Mouse (Mus musculus) limb, embryonic 12.5 days (tissue): Measurements from ENCODE around the gene C1ql2. TPM values are rescaled to one million over a fixed set of nuclear protein-coding genes. Genes with fewer than 3 reads are reported as not detected.

Source experiments
- ATAC-seq: fragments of 200-750 bp; cut with Nextera tagmentation; 2 replicates; pipeline ENCODE4 v1.8.0; 2017; ENCODE audit warnings: low read depth, moderate TSS enrichment; ENCODE audit not compliant: insufficient number of reproducible peaks, insufficient read depth, low FRiP score, low TSS enrichment
- H3K27ac ChIP-seq: fragments of 300-500 bp; sonication (generic); 2 replicates; pipeline ENCODE4 v1.5.1; 2016; ENCODE audit warnings: mild to moderate bottlenecking, moderate library complexity
- H3K27me3 ChIP-seq: fragments of 300-500 bp; sonication (generic); 2 replicates; pipeline ENCODE4 v1.6.1; 2016; ENCODE audit warnings: mild to moderate bottlenecking, moderate library complexity
- H3K36me3 ChIP-seq: fragments of 300-500 bp; sonication (generic); 2 replicates; pipeline ENCODE4 v1.6.1; 2016; ENCODE audit warnings: mild to moderate bottlenecking, moderate library complexity
- H3K4me1 ChIP-seq: fragments of 300-500 bp; sonication (generic); replicated peaks from 2 replicates; pipeline ENCODE4 v1.6.1; 2016
- H3K4me2 ChIP-seq: fragments of 300-500 bp; sonication (generic); 2 replicates; pipeline ENCODE4 v1.6.1; 2016; ENCODE audit warnings: mild to moderate bottlenecking, moderate library complexity
- H3K4me3 ChIP-seq: fragments of 300-500 bp; sonication (generic); replicated peaks from 2 replicates; pipeline ENCODE4 v1.5.1; 2016; ENCODE audit warnings: mild to moderate bottlenecking
- H3K9ac ChIP-seq: fragments of 300-500 bp; sonication (generic); replicated peaks from 2 replicates; pipeline ENCODE4 v1.6.1; 2016; ENCODE audit warnings: mild to moderate bottlenecking, moderate library complexity
- H3K9me3 ChIP-seq: fragments of 300-500 bp; sonication (generic); 2 replicates; pipeline ENCODE4 v1.6.1; 2016; ENCODE audit warnings: mild to moderate bottlenecking, moderate library complexity
- WGBS: fragments of 180-500 bp; shearing (Covaris S2); methylation state at CpG from one replicate; pipeline ENCODE4 v1.1.7; 2016; 5-methylcytosine and 5-hydroxymethylcytosine counted together
- polyA plus RNA-seq: library from polyadenylated mRNA; unstranded; fragments of >200 nt; fragmentation: Nextera tagmentation; extraction: Ambion mirVana; gene quantifications from 2 replicates; pipeline ENCODE4 v1.2.1, GENCODE M21; 2016

C1ql2 gene
- polyA plus RNA-seq, result not detected in 2 replicates

- Histone ChIP-seq H3K9me3 (no peaks in the 10 kb centered on the region), H3K4me1 (peaks cover 23% of the 10 kb centered on the region), H3K27ac (no peak within 1 kb of the TSS), H3K4me2 (peak within 1 kb of the TSS; percentile 56), H3K4me3 (peak within 1 kb of the TSS; percentile 33), H3K9ac (0 out of 2 replicates have a peak within 1 kb of the TSS, but pooled peaks have one; percentile 18), H3K27me3 (peaks cover 99% of the 10 kb centered on the region), H3K36me3 (no peaks in the 10 kb centered on the region)
- 0 out of 2 replicates have a peak, but pooled peaks have one; percentile 49 for ATAC-seq
- WGBS, result under 1% methylated on average over 69 of the region's 73 CpGs
Observed at GRCm38 (mm10) chr1:120340419-120341171, at the start of gene C1ql2. Gene C1ql2 (plus strand): TSS chr1:120340582.

- 90% methylated on average over 3 of the region's 3 CpGs for WGBS
- Histone ChIP-seq H3K27ac (no peak overlapping the region), H3K9ac (no peak overlapping the region), H3K4me3 (no peak overlapping the region), H3K4me1 (no peaks in the 10 kb centered on the region; the same call in 1 of the 2 replicates), H3K36me3 (no peaks in the 10 kb centered on the region), H3K27me3 (no peaks in the 10 kb centered on the region; the same call in 1 of the 2 replicates), H3K9me3 (0 out of 2 replicates have a peak, but pooled peaks cover 6% of the 10 kb centered on the region), H3K4me2 (no peak overlapping the region)
- ATAC-seq, result no peak
Observed at GRCm38 (mm10) chr1:120291709-120292108, 48.7 kb upstream of the C1ql2 start.

- Histone ChIP-seq H3K4me1 (no peaks in the 10 kb centered on the region), H3K9me3 (0 out of 2 replicates have a peak, but pooled peaks cover 6% of the 10 kb centered on the region), H3K36me3 (no peaks in the 10 kb centered on the region), H3K4me3 (no peak overlapping the region), H3K4me2 (no peak overlapping the region), H3K27me3 (no peaks in the 10 kb centered on the region; the same call in 1 of the 2 replicates), H3K9ac (no peak overlapping the region), H3K27ac (no peak overlapping the region)
- whole genome bisulfite sequencing, result 58% methylated on average over 1 of the region's 1 CpGs
- no peak for ATAC-seq
Observed at GRCm38 (mm10) chr1:120293803-120294202, 46.6 kb upstream of the C1ql2 start.

- Histone ChIP-seq H3K27me3 (no peaks in the 10 kb centered on the region; the same call in 1 of the 2 replicates), H3K9me3 (0 out of 2 replicates have a peak, but pooled peaks cover 6% of the 10 kb centered on the region), H3K9ac (no peak overlapping the region), H3K4me3 (no peak overlapping the region), H3K27ac (no peak overlapping the region), H3K4me1 (no peaks in the 10 kb centered on the region), H3K36me3 (no peaks in the 10 kb centered on the region), H3K4me2 (no peak overlapping the region)
- WGBS, result 92% methylated on average over 2 of the region's 2 CpGs
- no peak for ATAC-seq
Observed at GRCm38 (mm10) chr1:120296936-120297335, 43.4 kb upstream of the C1ql2 start.

- H3K4me1 ChIP-seq, result no peaks in the 10 kb centered on the region
- H3K27ac ChIP-seq, result no peak overlapping the region
- no peak for ATAC-seq
- WGBS, result 64% methylated on average over 2 of the region's 2 CpGs
- H3K4me2 ChIP-seq, result no peak overlapping the region
- H3K9me3 ChIP-seq, result no peaks in the 10 kb centered on the region
- H3K27me3 ChIP-seq, result no peaks in the 10 kb centered on the region
- no peak overlapping the region for H3K4me3 ChIP-seq
- H3K9ac ChIP-seq, result no peak overlapping the region
- no peaks in the 10 kb centered on the region for H3K36me3 ChIP-seq
Observed at GRCm38 (mm10) chr1:120305801-120306200, 34.6 kb upstream of the C1ql2 start.

- no peak overlapping the region for H3K9ac ChIP-seq
- no peaks in the 10 kb centered on the region for H3K4me1 ChIP-seq
- no peak for ATAC-seq
- no peak overlapping the region for H3K4me2 ChIP-seq
- H3K36me3 ChIP-seq, result no peaks in the 10 kb centered on the region
- 84% methylated on average over 16 of the region's 16 CpGs for WGBS
- H3K27me3 ChIP-seq, result no peaks in the 10 kb centered on the region
- no peaks in the 10 kb centered on the region for H3K9me3 ChIP-seq
- H3K27ac ChIP-seq, result no peak overlapping the region
- H3K4me3 ChIP-seq, result no peak overlapping the region
Observed at GRCm38 (mm10) chr1:120321270-120322021, 18.9 kb upstream of the C1ql2 start.

GRCm38 (mm10) chr1:120323131-120323561 is 17.2 kb upstream of the C1ql2 start:
- no peak overlapping the region for H3K4me2 ChIP-seq
- H3K4me3 ChIP-seq, result no peak overlapping the region
- H3K4me1 ChIP-seq, result no peaks in the 10 kb centered on the region
- no peak overlapping the region for H3K27ac ChIP-seq
- WGBS, result 91% methylated on average over 5 of the region's 5 CpGs
- no peak for ATAC-seq
- no peak overlapping the region for H3K9ac ChIP-seq
- H3K9me3 ChIP-seq, result no peaks in the 10 kb centered on the region
- H3K36me3 ChIP-seq, result no peaks in the 10 kb centered on the region
- H3K27me3 ChIP-seq, result no peaks in the 10 kb centered on the region

- no peak for ATAC-seq
- no peak overlapping the region for H3K9ac ChIP-seq
- H3K4me2 ChIP-seq, result no peak overlapping the region
- no peaks in the 10 kb centered on the region for H3K36me3 ChIP-seq
- no peak overlapping the region for H3K4me3 ChIP-seq
- 18% methylated on average over 6 of the region's 6 CpGs for WGBS
- H3K27ac ChIP-seq, result no peak overlapping the region
- no peaks in the 10 kb centered on the region for H3K4me1 ChIP-seq
- no peaks in the 10 kb centered on the region for H3K9me3 ChIP-seq
- peaks cover 4% of the 10 kb centered on the region; the same call in 1 of the 2 replicates for H3K27me3 ChIP-seq
Observed at GRCm38 (mm10) chr1:120327714-120328113, 12.7 kb upstream of the C1ql2 start.

- no peaks in the 10 kb centered on the region for H3K9me3 ChIP-seq
- WGBS, result 45% methylated on average over 1 of the region's 1 CpGs
- no peak for ATAC-seq
- H3K36me3 ChIP-seq, result no peaks in the 10 kb centered on the region
- no peak overlapping the region for H3K4me3 ChIP-seq
- peaks cover 9% of the 10 kb centered on the region; the same call in 1 of the 2 replicates for H3K27me3 ChIP-seq
- H3K27ac ChIP-seq, result no peak overlapping the region
- H3K4me1 ChIP-seq, result no peaks in the 10 kb centered on the region
- H3K4me2 ChIP-seq, result no peak overlapping the region
- H3K9ac ChIP-seq, result no peak overlapping the region
Observed at GRCm38 (mm10) chr1:120328212-120328611, 12.2 kb upstream of the C1ql2 start.

GRCm38 (mm10) chr1:120331841-120332240 is 8.5 kb upstream of the C1ql2 start:
- no peak for ATAC-seq
- Histone ChIP-seq H3K4me3 (no peak overlapping the region), H3K36me3 (no peaks in the 10 kb centered on the region), H3K27me3 (peaks cover 40% of the 10 kb centered on the region), H3K4me2 (no peak overlapping the region), H3K9me3 (no peaks in the 10 kb centered on the region), H3K4me1 (no peaks in the 10 kb centered on the region), H3K9ac (no peak overlapping the region), H3K27ac (no peak overlapping the region)
- 35% methylated on average over 6 of the region's 6 CpGs for WGBS

- H3K4me2 ChIP-seq, result no peak overlapping the region
- no peaks in the 10 kb centered on the region for H3K9me3 ChIP-seq
- no peaks in the 10 kb centered on the region for H3K36me3 ChIP-seq
- peaks cover 93% of the 10 kb centered on the region for H3K27me3 ChIP-seq
- no peak overlapping the region for H3K4me3 ChIP-seq
- H3K27ac ChIP-seq, result no peak overlapping the region
- no peak for ATAC-seq
- 22% methylated on average over 7 of the region's 7 CpGs for WGBS
- H3K9ac ChIP-seq, result no peak overlapping the region
- peaks cover 23% of the 10 kb centered on the region for H3K4me1 ChIP-seq
Observed at GRCm38 (mm10) chr1:120337970-120338369, 2.4 kb upstream of the C1ql2 start.
